Mouse (Mus musculus): Measurements from ENCODE around the gene Tspan4.

GRCm38 (mm10) chr7:141469901-141470636, 5.0 kb upstream of the Tspan4 start:
- TF ChIP-seq ZNF384 (IDR thresholded peaks at IDR 0.05; ENCODE audit: low read depth, low read length) (no peak), HCFC1 (IDR thresholded peaks at IDR 0.05; ENCODE audit: borderline replicate concordance, insufficient read depth, low read length) (no peak), MAFK (IDR thresholded peaks at IDR 0.05; ENCODE audit: insufficient read depth, low read depth, low read length) (no peak), CHD2 (IDR thresholded peaks at IDR 0.05; ENCODE audit: low read depth, low read length) (no peak), ZC3H11A (IDR thresholded peaks at IDR 0.05; ENCODE audit: borderline replicate concordance, low read depth, low read length) (no peak)
